Mouse (Mus musculus): ENCODE measurements around the gene Nin. TPM values are rescaled to one million over a fixed set of nuclear protein-coding genes. Genes with fewer than 3 reads are reported as not detected.
A peak's percentile ranks its signal among the peaks of the same experiment; 100 is the strongest.

Nin gene
- total RNA-seq (2021): 10 to 100 TPM; 31.2 to 39.4 TPM
- long read RNA-seq, experiment 1, partial matches to known transcripts: 3 of 4 reads
- long read RNA-seq, experiment 1, other reads (novel, unspliced or antisense): 1 of 4 reads
- long read RNA-seq, experiment 2, partial matches to known transcripts: 1 of 3 reads
- long read RNA-seq, experiment 2, other reads (novel, unspliced or antisense): 2 of 3 reads

DNA sequence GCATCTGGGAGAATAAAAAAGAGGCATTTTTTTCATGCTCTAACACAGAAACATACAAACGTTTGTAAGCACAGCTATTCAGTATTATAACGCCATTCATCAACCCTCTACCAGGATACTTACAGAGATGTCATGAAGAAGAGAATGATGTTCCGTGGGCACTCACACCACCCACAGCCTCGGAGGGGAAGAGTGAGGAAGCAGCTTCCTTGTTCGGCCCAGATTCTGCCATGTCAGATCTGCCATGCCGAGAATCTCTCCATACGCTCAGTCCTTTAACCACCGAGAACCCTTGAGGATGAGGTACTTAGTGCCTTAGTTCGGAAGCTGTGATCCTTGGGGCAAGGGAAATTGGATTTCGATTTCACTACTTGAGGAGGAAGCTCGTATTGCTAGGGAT, at the start of gene Nin:
Gene Nin (minus strand): TSS at position 367 of the 400 bp plus-strand sequence.
- no peak for DNase-seq

DNA sequence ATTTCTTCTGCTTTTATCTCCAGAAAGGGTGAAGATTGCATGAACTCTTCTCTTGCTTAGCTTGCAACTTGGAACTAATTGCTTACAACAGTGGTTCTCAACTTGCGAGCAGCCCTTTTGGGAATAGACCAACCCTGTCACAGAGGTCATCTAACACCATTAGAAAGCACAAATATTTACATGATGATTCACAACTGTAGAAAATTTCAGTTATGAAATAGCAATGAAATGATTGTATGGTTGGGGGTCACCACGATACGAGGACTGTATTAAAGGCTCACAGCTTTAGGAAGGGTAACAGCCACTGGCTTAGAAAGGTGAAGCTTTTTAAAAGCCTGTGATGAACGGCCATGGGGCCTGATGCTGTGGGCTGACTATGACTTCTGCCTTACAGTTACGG, 47.5 kb upstream of the Nin start:
- DNase-seq: no peak

DNA sequence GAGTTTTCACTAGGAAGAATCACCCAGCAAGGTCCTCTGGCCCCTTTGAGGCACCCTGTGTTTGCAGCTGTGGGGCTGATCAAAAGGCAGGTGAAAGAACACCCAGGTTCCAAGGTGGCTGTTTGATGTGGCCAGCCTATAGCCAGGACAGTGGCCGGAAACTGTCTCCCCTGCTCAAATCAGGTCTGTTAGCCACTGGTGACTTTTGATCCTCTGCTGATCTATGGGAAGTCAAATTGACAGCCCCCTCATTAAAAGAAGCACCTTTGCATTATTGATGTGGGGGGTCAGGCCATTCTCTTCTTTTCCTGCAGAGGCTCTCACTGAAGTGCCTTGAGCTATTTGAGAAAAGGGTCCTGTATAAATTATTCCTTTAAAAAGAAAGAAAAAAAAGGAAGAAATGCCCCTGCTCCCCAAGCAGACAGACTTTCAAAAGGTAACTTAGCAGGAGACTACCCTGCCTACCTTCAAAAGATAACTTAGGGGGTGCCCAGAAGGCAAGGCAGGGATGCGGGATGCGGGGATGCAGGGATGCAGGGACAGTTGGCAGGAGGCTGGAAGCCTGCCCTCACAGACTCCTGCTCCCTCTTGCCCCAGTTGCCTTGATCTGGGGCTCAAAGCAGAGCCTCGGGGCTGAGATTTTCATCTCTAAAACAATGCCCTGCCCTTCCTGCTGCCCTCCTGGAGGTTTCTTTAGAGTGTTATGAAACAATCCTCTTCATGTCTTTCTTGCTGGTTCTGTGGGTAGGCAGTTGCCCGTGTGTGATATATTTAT, 44.0 kb upstream of the Nin start:
- DNase-seq: no peak

GRCm38 (mm10) chr12:70156222-70156621, 42.7 kb upstream of the Nin start:
- no peak for DNase-seq

DNA sequence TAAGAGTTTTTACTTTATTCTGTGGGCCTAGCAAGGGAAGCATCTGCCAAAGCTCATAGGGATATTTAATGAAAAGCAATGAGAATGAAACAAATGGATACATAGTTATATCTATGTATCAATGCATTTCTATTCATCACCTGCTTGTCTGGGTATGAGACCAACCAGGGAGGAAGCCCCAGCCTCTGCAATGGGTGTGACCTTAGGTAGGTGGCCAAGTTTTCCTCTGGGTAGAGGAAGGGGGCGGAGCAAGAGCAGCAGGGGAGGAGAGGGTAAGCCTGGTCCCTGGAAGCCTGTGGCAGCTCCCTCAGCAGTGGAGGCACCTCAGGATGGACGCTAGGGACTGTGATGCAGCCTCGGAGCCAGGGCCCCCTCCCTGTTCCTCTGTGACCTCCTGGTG, 40.3 kb upstream of the Nin start, which contains the start of gene Abhd12b:
Gene Abhd12b (plus strand): TSS at position 301 of the 400 bp plus-strand sequence.
- no peak for DNase-seq

DNA sequence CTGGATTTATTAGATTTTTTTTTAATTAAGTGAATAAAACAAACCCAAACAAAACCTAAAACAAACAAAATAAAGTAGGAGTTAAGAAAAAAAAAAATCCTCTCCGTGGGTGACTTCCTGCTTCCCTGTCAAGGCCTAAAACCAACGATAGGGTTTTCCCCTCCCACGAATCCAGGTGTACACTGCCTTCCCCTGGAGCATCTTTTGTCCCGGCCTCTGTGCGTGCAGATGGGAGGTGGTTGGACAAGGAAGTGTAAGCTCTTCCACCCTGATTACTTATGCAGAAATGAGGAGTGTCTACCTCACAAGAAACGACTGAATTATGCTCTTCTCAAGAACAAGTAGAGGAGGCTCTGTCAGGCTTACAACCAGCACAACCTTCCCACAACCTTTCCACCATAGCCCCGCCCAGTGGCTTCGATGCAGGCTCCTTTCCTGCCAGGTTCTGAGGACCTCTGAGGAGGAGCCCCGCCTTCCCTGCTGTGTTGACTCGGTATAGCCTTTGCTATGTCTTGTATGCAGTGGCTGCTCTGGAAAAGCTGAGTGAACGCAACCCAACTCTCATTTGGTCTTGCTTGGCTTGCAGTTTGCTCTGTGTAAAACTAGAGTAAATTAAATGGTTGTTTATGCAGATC, 35.2 kb upstream of the Nin start:
- peak in 1 of 2 experiments; percentile 10 for DNase-seq

GRCm38 (mm10) chr12:70147986-70148630, 34.6 kb upstream of the Nin start:
- no peak for DNase-seq

DNA sequence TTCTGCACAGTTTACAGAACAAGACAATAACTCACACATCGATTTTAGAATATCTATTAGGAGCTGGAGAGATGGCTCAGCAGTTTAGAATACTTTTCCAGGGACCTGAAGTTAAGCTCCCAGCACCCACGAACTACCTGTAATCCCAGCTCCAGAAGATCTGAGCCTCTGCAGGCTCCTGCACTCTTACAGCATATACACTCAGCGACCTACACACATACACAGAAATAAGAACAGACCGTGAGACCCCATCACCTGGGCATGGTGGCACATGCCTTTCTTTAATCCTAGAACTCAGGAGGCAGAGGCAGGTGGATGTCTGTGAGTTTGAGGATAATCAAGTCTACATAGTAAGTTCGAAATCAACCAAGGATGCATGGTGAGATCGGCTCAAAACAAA, 32.1 kb upstream of the Nin start:
- no peak for DNase-seq

- DNase-seq: peak; percentile 45 to 61
These were observed 31.3 kb upstream of the Nin start for GRCm38 (mm10) chr12:70144637-70145448.

DNA sequence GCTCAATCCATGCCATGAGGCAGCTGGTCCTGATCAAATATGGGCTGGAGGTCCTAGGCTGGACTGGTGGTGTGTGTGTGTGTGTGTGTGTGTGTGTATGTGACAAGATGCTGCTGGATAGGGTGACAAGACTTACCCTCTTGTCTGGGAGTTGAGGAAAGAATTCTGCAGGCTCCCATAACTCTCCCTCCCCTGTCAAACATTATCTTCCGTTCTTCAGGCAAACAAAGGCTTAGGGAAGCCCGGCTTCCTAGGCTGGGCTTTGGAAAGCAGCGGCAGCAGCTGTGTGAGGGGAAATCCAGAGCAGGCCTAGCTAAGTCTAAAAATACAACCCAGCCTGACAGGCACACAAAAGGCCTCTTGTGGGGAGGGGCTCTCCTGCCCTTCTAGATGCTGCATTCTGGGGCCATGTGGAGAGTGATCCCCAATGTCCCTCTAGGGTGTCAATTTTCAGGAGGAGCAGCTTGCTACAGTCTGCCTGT, 30.6 kb upstream of the Nin start:
- DNase-seq: peak in 1 of 2 experiments; percentile 17

DNA sequence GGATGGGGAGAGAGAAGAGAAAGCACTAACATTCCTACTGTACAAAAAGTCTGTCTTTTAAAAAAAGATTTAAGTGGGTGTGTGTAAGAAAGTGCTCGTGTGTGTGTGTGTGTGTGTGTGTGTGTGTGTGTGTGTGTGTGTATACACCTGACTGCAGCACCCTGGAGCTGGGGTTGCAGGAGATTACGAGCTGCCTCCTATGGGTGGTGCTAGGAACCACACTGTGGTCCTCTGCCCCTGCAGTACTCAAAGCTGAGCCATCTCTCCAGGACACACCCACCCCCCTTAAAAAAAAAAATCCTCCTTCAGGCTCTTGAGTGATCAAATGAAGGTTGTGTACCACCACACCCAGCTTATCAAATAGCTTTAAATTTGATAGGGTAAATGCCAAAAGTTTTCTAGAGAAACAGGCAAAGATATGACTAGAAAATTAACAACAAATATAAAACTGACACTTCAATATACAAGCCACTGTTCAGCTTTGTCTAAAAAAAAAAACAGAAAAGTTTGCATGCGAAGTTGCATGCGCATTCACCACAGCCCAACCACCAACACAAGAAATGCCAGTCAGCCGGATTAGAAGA, 27.6 kb upstream of the Nin start:
- DNase-seq: no peak

GRCm38 (mm10) chr12:70140542-70140941, 27.0 kb upstream of the Nin start:
- DNase-seq: peak in 1 of 2 experiments; percentile 13

GRCm38 (mm10) chr12:70139871-70140270, 26.4 kb upstream of the Nin start:
- no peak for DNase-seq

- no peak for DNase-seq
These were observed 24.1 kb upstream of the Nin start for GRCm38 (mm10) chr12:70137626-70138025.

DNA sequence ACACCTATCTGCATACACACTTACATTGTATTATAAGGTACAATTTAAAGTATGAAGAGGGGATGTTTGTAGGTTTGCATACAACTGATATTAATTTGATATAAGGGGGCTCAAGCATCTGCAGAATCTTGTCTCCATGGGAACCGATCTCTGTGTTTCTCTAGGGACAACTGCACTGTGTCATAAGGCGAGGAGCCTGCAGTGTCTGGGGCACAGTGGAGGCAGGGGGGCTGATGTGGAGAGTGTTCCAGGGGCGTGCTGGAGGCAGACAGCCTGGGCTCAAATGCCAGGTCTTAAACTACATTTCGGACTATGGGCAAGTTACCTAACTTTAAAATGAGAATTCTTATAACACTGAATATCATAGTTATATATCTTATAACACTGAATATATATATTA, 23.6 kb upstream of the Nin start:
- no peak for DNase-seq

- DNase-seq: no peak
These were observed 22.8 kb upstream of the Nin start for GRCm38 (mm10) chr12:70136185-70136756.

DNA sequence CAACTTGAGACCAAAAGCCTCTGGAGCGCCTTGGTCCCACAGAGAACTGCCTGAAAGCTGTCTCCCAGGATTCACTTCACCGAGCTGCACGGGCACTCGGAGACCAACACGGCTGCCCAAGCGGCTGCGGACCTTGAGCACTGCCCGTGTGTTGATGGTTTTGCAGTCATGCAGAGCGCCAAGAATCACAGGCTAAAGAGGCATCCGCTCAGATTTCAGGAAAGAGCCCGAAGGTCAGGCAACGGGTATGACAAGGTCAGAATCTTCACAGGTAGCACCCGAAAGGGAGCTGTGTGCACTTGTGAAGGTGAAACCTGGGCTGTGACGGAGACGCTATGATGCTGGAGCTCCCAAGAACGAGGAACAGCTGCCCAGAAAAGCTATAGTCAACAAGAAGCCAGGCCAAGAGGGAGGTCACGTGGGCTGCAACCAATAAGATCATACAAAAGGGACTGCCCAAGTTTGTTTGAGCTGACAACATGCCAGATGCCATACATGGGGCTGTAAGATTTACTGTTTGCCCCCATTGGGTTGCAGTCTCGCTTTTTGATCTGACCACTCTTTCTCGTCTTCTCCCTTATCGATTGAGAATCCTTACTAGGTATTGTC, 21.2 kb upstream of the Nin start:
- DNase-seq: no peak

DNA sequence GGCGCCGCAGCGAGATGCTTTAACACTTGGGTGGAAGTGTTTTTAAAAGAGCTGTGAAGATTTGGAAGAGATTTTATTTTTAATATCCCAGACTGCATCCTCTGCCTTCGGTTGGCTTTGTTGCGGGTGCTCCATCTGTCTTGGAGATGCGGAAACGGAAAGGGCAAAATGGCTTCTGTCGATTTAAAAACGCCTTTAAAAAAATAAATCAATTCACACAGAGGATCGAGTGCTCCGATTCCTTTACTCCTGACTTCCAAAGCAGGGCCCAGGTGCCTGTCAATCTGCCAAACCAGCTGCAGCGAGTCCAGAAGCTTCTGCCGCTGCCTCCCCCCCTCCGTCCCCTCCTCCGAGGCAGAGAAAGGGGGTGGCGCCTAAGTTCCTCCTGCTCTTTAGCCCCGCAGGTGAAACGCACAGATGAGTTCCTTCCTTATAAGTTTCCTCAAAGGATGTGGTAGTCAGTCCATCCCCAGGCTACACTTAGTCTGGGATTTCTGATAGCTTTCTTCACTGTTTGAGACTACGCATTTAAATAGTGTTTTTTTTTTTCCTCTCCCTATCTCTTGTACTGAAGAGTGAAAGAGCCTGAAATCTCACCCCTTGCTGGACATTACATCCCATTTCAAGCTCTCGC, 17.6 kb upstream of the Nin start:
- DNase-seq: peak in 1 of 2 experiments; percentile 37

GRCm38 (mm10) chr12:70129105-70129504, 15.6 kb upstream of the Nin start:
- DNase-seq: no peak

DNA sequence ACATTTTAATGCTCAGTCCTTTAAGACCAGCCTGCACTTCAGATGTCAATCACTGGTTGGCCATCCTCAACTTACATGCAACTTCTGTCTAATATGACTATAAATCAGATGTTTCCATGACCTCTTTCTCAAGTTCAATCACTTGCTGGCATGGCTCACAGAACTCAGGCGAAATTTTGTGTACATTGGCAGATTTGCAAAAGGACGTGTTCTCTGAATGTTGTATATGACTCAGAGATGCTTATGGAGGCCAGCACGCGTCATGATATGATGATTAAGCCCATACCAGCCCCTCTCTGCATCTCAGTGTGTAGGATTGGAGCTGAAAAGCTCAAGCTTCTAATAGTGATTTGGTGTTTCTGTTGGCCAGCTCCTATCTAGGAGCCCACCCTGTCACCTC, 13.1 kb upstream of the Nin start:
- no peak for DNase-seq
